Mouse (Mus musculus): ENCODE measurements at regions not wholly inside any gene's neighbourhood (a gene's known extent, or its start where the extent isn't known, plus 50 kb on each side); places are given as distances from the start of the nearest gene placed in this dataset.
A peak's percentile ranks its signal among the peaks of the same experiment; 100 is the strongest.

DNA sequence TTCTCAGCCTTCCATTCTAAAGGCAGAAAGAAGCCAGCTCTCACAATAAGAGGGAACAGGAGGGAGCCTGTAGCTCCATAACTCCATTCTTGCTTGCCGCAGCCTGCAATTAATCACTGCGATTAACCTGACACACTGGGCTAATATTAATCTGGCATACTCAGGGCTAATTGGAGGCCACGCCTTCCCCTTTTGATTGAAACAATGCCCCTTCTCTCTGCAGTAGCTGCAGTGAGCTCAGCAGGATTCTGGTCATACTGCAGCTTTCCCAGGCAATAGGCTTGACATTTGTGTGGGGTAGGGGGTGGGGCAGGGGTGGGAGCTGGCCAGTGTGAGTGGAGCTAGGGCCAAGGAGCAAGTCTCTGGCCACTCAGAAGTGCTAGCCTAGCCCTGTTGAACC is 196.9 kb upstream of the Mocs1 start:
- no peaks in the 10 kb centered on the region for H3K36me3 ChIP-seq (replicated peaks; ENCODE audit: control insufficient read depth, insufficient read depth)
- H3K27me3 ChIP-seq (ENCODE audit: control insufficient read depth, insufficient read depth, low read length): no peaks in the 10 kb centered on the region
- no peak overlapping the region for H3K4me2 ChIP-seq (replicated peaks)
- H3K4me1 ChIP-seq (replicated peaks; ENCODE audit: control insufficient read depth, insufficient read depth, low read length): no peaks in the 10 kb centered on the region; the same call in 1 of the 2 replicates
- no peak overlapping the region for H3K9ac ChIP-seq
- 22% methylated on average over 3 of the region's 3 CpGs for WGBS
- ATAC-seq (ENCODE audit: low FRiP score) (peak; percentile 55), DNase-seq (ENCODE audit: low spot score) (peak; percentile 46)
- no peak overlapping the region for H3K4me3 ChIP-seq (replicated peaks; ENCODE audit: low read length)
- no peak overlapping the region for H3K27ac ChIP-seq
- no peaks in the 10 kb centered on the region for H3K9me3 ChIP-seq (ENCODE audit: control insufficient read depth, low read length)

DNA sequence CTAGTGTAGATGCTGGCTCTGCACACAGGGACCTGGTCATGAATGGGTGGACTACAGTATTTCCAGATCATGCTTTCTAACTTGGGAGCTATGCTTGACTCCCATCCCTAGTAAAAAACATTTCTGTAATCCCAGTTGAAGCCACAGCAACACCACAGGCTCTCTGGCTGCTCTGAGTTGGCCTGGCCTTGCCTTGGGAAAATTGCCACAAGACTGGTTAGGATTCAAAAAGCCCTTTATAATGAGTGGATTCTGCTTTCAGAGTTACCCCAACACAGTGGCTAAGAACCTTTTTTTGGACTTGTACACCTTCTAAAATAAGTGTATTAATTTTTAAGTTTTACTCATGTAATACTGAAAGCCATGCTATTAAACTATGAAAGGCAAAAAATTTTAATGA is 188.1 kb upstream of the Mocs1 start:
- H3K4me1 ChIP-seq (replicated peaks; ENCODE audit: control insufficient read depth, insufficient read depth, low read length): no peaks in the 10 kb centered on the region
- H3K36me3 ChIP-seq (replicated peaks; ENCODE audit: control insufficient read depth, insufficient read depth): no peaks in the 10 kb centered on the region
- H3K27me3 ChIP-seq (ENCODE audit: control insufficient read depth, insufficient read depth, low read length): no peaks in the 10 kb centered on the region
- no peak overlapping the region for H3K27ac ChIP-seq
- H3K4me2 ChIP-seq (replicated peaks): no peak overlapping the region
- H3K4me3 ChIP-seq (replicated peaks; ENCODE audit: low read length): no peak overlapping the region
- DNase-seq (ENCODE audit: low spot score): no peak
- no peak overlapping the region for H3K9ac ChIP-seq
- H3K9me3 ChIP-seq (ENCODE audit: control insufficient read depth, low read length): no peaks in the 10 kb centered on the region
- no peak for ATAC-seq (ENCODE audit: low FRiP score)

DNA sequence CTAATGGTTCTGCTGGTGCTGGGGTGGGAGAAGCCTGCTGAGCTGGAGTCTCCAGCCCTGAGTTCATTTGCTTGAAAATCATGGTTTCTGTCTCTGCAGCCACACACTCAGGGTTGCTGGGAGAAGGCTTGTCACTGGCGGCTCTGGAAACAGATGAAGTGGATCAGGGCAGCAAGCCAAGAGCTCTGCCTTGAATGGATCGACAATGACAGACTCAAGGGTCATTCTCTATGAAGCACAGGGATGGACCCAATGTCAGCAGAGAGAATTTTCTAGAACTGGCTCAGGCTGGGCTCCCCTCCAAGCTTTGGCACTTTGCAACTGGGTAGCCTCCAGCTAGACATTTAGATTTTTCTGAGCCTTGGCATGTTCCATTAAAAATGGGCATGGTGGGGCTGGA is 184.7 kb upstream of the Mocs1 start:
- Histone ChIP-seq H3K9ac (no peak overlapping the region), H3K4me1 (replicated peaks; ENCODE audit: control insufficient read depth, insufficient read depth, low read length) (peaks cover 7% of the 10 kb centered on the region), H3K9me3 (ENCODE audit: control insufficient read depth, low read length) (no peaks in the 10 kb centered on the region), H3K4me2 (replicated peaks) (no peak overlapping the region), H3K4me3 (replicated peaks; ENCODE audit: low read length) (no peak overlapping the region), H3K36me3 (replicated peaks; ENCODE audit: control insufficient read depth, insufficient read depth) (no peaks in the 10 kb centered on the region), H3K27ac (no peak overlapping the region), H3K27me3 (ENCODE audit: control insufficient read depth, insufficient read depth, low read length) (no peaks in the 10 kb centered on the region)
- 49% methylated on average over 2 of the region's 2 CpGs for WGBS
- ATAC-seq (ENCODE audit: low FRiP score) (peak; percentile 59; the same call in 1 of the 2 replicates), DNase-seq (ENCODE audit: low spot score) (peak; percentile 55)

DNA sequence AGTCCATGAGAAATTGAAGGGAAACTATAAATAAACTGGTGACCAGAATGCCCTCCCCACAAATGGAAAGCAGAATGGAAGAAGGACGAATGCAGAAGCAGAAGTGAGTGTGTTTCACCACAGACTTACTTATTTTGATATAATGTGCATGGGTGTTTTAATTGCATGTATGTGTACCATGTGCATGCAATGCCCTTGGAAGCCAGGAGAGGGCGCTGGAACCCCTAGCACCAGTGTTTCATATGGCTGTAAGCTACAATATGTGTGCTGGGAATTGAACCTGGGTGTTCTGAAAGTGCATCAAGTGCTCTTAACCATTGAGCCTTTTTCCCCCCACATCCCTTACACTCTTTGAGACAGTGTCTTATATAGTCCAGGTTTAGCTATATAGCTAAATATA is 183.1 kb upstream of the Mocs1 start:
- Histone ChIP-seq H3K36me3 (replicated peaks; ENCODE audit: control insufficient read depth, insufficient read depth) (no peaks in the 10 kb centered on the region), H3K4me2 (replicated peaks) (no peak overlapping the region), H3K4me3 (replicated peaks; ENCODE audit: low read length) (no peak overlapping the region), H3K9ac (no peak overlapping the region), H3K9me3 (ENCODE audit: control insufficient read depth, low read length) (no peaks in the 10 kb centered on the region), H3K27me3 (ENCODE audit: control insufficient read depth, insufficient read depth, low read length) (no peaks in the 10 kb centered on the region), H3K4me1 (replicated peaks; ENCODE audit: control insufficient read depth, insufficient read depth, low read length) (peaks cover 7% of the 10 kb centered on the region), H3K27ac (no peak overlapping the region)
- ATAC-seq (ENCODE audit: low FRiP score) (no peak), DNase-seq (ENCODE audit: low spot score) (no peak)
- WGBS: 61% methylated on average over 2 of the region's 2 CpGs

DNA sequence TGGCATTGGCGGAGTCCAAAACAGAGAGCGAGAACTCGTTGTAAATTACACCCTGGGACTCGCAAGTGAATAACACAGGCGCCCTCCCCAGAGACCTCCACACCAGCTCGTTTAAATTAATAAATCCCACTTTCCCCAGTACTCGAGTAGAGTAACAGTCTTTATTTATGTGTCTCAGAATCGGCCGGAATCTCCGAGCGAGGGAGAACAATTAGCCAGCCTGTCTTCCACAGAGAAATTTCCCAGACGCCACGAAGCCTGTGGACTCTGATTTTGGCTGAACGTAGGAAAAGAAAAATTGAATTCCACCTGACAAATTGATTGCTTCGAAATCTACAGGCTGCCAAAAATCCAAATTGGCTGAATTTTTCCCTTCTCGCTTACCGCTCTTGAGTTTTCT is 180.9 kb upstream of the Mocs1 start:
- 30% methylated on average over 17 of the region's 17 CpGs for WGBS
- H3K9ac ChIP-seq: 0 out of 2 replicates have a peak overlapping the region, but pooled peaks have one; percentile 1

DNA sequence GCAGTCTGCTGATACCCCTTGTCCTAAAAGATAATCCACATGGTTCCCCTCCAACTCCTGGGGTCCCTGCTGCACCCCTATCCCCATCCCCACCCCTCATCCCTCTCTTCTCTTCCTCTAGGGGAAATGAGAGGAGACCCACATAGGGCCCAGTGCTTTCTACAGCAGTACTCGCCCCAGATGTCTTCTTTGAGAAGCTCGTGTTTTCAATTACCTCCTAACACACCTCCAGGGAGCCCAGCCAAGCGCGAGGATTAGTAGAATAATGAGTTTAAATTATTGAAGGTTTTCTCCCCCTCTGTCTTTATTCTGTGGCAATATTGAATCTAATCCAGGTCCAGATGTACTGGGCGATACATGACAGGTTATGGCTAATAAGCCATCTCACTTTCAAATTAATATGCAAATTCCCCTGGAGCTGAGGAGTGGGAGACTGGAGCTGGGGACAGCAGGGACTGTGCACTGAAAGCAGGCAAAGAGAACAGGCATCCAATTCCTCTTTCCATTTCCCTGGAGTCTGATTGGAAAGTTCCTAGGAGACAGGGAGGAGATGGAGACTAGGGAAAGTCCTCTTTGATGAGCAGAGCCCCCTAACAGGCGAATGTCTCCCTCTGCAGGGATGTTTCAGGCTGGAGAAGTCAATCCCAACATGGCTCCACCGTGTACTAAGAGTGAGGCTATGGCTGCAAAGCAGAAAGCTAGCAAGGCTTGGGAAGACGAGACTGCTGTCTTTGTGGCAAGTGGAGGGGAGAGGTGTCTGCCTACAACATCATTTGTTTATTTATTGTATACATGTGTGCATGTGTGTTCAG is 177.2 kb upstream of the Mocs1 start:
- ATAC-seq (ENCODE audit: low FRiP score) (peak; percentile 28; the same call in 1 of the 2 replicates), DNase-seq (ENCODE audit: low spot score) (no peak)
- 28% methylated on average over 8 of the region's 8 CpGs for WGBS
- no peak overlapping the region for H3K9ac ChIP-seq
- H3K27me3 ChIP-seq (ENCODE audit: control insufficient read depth, insufficient read depth, low read length): no peaks in the 10 kb centered on the region
- no peaks in the 10 kb centered on the region for H3K36me3 ChIP-seq (replicated peaks; ENCODE audit: control insufficient read depth, insufficient read depth)
- no peak overlapping the region for H3K4me2 ChIP-seq (replicated peaks)
- no peak overlapping the region for H3K4me3 ChIP-seq (replicated peaks; ENCODE audit: low read length)
- H3K9me3 ChIP-seq (ENCODE audit: control insufficient read depth, low read length): no peaks in the 10 kb centered on the region
- H3K27ac ChIP-seq: no peak overlapping the region
- H3K4me1 ChIP-seq (replicated peaks; ENCODE audit: control insufficient read depth, insufficient read depth, low read length): peaks cover 12% of the 10 kb centered on the region

More for the DNA sequence above, 180.9 kb upstream of the Mocs1 start:
- no peak for ATAC-seq (ENCODE audit: low FRiP score)
- DNase-seq (ENCODE audit: low spot score): no peak
- no peak overlapping the region; the same call in 1 of the 2 replicates for H3K27ac ChIP-seq
- no peaks in the 10 kb centered on the region for H3K27me3 ChIP-seq (ENCODE audit: control insufficient read depth, insufficient read depth, low read length)
- H3K4me1 ChIP-seq (replicated peaks; ENCODE audit: control insufficient read depth, insufficient read depth, low read length): peaks cover 12% of the 10 kb centered on the region
- no peaks in the 10 kb centered on the region for H3K9me3 ChIP-seq (ENCODE audit: control insufficient read depth, low read length)
- no peaks in the 10 kb centered on the region for H3K36me3 ChIP-seq (replicated peaks; ENCODE audit: control insufficient read depth, insufficient read depth)
- H3K4me3 ChIP-seq (replicated peaks; ENCODE audit: low read length): no peak overlapping the region
- peak overlapping the region; percentile 23 for H3K4me2 ChIP-seq (replicated peaks)

DNA sequence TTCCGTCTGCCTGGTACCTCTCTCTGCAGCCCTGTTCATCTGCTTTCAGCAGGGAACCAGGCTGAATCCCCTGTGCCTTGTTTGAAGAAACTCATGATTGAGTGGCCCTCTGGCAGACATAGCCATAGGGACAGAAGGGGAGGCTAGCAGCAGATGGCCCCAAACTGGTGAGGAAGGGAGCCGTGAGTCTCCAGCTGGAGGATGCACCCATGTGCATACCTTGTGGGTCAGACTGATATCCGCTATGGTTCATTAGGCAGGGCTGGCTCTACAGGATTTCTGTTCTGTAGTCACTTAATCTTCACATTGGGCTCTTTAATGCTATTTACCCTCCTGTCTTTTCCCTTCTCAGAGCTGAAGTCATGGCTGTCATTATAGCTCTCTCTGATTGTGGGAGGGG is 175.9 kb upstream of the Mocs1 start:
- H3K4me3 ChIP-seq (replicated peaks; ENCODE audit: low read length): no peak overlapping the region
- no peak overlapping the region for H3K9ac ChIP-seq
- no peak for ATAC-seq (ENCODE audit: low FRiP score)
- no peaks in the 10 kb centered on the region for H3K27me3 ChIP-seq (ENCODE audit: control insufficient read depth, insufficient read depth, low read length)
- H3K27ac ChIP-seq: no peak overlapping the region
- no peak overlapping the region for H3K4me2 ChIP-seq (replicated peaks)
- DNase-seq (ENCODE audit: low spot score): no peak
- 33% methylated on average over 3 of the region's 3 CpGs for WGBS
- H3K36me3 ChIP-seq (replicated peaks; ENCODE audit: control insufficient read depth, insufficient read depth): no peaks in the 10 kb centered on the region
- peaks cover 5% of the 10 kb centered on the region; the same call in 1 of the 2 replicates for H3K4me1 ChIP-seq (replicated peaks; ENCODE audit: control insufficient read depth, insufficient read depth, low read length)
- H3K9me3 ChIP-seq (ENCODE audit: control insufficient read depth, low read length): no peaks in the 10 kb centered on the region

DNA sequence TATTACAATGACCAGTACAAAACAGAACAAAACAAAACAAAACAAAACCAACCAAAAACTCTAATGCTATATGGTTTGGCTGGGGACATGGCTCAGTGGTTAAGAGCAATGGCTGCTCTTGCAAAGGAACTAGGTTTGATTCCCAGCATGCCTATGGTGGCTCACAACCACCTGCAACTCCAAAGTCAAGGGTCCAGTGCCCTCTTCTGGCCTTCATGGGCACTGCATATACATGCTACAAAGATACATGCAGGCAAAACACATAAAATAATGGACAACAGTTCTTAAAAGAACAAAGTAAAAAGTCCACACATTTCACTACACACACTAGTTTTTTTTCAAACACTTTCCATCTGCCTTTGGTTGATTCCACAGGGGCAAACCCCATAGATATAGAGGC is 169.7 kb upstream of the Mocs1 start:
- no peaks in the 10 kb centered on the region for H3K36me3 ChIP-seq (replicated peaks; ENCODE audit: control insufficient read depth, insufficient read depth)
- no peak overlapping the region for H3K4me3 ChIP-seq (replicated peaks; ENCODE audit: low read length)

DNA sequence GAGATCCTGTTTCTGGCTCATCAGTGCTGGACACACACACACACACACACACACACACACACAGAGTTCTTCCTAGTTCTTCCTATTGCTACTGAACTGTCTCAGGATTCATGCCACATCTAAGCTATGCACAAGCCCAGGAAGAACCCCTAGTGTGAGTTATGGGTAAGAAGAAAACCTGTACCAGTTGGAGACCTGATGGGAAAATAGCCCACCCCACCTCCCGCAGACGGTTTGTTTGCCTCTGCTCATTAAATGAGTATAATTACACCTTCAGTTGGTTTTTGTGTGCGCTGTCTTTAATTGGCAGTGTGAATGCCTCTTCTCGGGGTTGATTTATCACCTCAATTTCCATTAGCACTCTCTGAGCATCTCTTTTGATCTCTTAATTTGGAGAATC is 165.8 kb upstream of the Mocs1 start:
- Histone ChIP-seq H3K4me3 (replicated peaks; ENCODE audit: low read length) (no peak overlapping the region), H3K9ac (no peak overlapping the region), H3K9me3 (ENCODE audit: control insufficient read depth, low read length) (no peaks in the 10 kb centered on the region), H3K4me2 (replicated peaks) (no peak overlapping the region), H3K27ac (no peak overlapping the region), H3K27me3 (ENCODE audit: control insufficient read depth, insufficient read depth, low read length) (no peaks in the 10 kb centered on the region), H3K36me3 (replicated peaks; ENCODE audit: control insufficient read depth, insufficient read depth) (no peaks in the 10 kb centered on the region), H3K4me1 (replicated peaks; ENCODE audit: control insufficient read depth, insufficient read depth, low read length) (no peaks in the 10 kb centered on the region)
- ATAC-seq (ENCODE audit: low FRiP score): peak; percentile 46; the same call in 1 of the 2 replicates
- no peak for DNase-seq (ENCODE audit: low spot score)
- WGBS: 33% methylated on average over 4 of the region's 4 CpGs

More for the DNA sequence above, 169.7 kb upstream of the Mocs1 start:
- Histone ChIP-seq H3K9ac (no peak overlapping the region), H3K4me2 (replicated peaks) (no peak overlapping the region), H3K27me3 (ENCODE audit: control insufficient read depth, insufficient read depth, low read length) (no peaks in the 10 kb centered on the region), H3K4me1 (replicated peaks; ENCODE audit: control insufficient read depth, insufficient read depth, low read length) (no peaks in the 10 kb centered on the region), H3K9me3 (ENCODE audit: control insufficient read depth, low read length) (no peaks in the 10 kb centered on the region), H3K27ac (no peak overlapping the region)
- DNase-seq (ENCODE audit: low spot score) (no peak), ATAC-seq (ENCODE audit: low FRiP score) (no peak)
